Mouse (Mus musculus) bone marrow, adult 2 months (tissue): Measurements from ENCODE around the gene Bmx. TPM values are rescaled to one million over a fixed set of nuclear protein-coding genes. Genes with fewer than 3 reads are reported as not detected.

Experiments
- H3K27ac ChIP-seq: fragments of 200-500 bp; 2 replicates; pipeline ENCODE4 v1.5.1; 2012; ENCODE audit warnings: low read depth, mild to moderate bottlenecking, control low read depth, inconsistent platforms, low read length; ENCODE audit not compliant: control insufficient read depth, poor library complexity, insufficient read depth
- H3K4me1 ChIP-seq: fragments of 200-500 bp; 2 replicates; pipeline ENCODE4 v1.6.1; 2011; ENCODE audit warnings: low read length; ENCODE audit not compliant: control insufficient read depth, insufficient read depth
- H3K4me3 ChIP-seq: fragments of 200-500 bp; replicated peaks from 2 replicates; pipeline ENCODE3; 2011; ENCODE audit warnings: mild to moderate bottlenecking, low read depth, low read length, control low read depth; ENCODE audit not compliant: control insufficient read depth
- CTCF ChIP-seq: fragments of 200-500 bp; IDR thresholded peaks from 2 replicates; pipeline ENCODE4 v1.5.1; 2011; ENCODE audit warnings: low read length, control low read depth; ENCODE audit not compliant: control insufficient read depth, insufficient read depth
- POLR2A ChIP-seq: fragments of 200-500 bp; IDR thresholded peaks from 2 replicates; pipeline ENCODE4 v1.6.1; 2011; ENCODE audit warnings: low read depth, mild to moderate bottlenecking, control low read depth, low read length, borderline replicate concordance; ENCODE audit not compliant: control insufficient read depth
- WGBS: fragments of 180-500 bp; shearing (Covaris S2); methylation state at CpG from one replicate; pipeline ENCODE4 v1.1.7; 2018; 5-methylcytosine and 5-hydroxymethylcytosine counted together
- polyA plus RNA-seq: library from polyadenylated mRNA; stranded (reverse); fragments of >200 nt; gene quantifications from 2 replicates; pipeline ENCODE4 v1.2.4, GENCODE M21; 2011; ENCODE audit warnings: low replicate concordance; ENCODE audit not compliant: missing spikeins, insufficient read depth, insufficient read length

Bmx gene
- 8.0 and 19.2 TPM in 2 replicates for polyA plus RNA-seq

DNA sequence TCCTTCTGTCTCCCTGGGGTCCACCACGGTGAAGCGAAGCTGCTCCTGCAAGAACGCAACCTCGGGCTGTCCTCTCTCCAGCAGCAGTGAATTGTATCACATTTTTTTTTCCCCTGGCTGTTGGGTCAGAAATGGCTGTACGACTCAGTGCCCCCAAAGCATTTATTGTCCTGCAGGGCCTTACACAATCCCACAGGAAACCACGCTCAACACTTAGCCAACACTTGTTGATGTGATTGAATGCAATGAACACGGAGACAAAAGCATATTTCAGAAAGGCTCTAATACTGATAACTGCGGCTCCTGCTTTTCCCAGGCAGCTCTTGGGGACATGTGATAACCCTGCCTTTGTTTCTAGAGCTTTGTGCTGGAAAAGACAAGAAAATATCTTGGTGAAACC, at the start of gene Bmx:
TSS of gene Bmx (minus strand) at position 137 of the 400 bp plus-strand sequence.
- peak within 1 kb of the TSS; percentile 76; the same call in 1 of the 2 replicates for H3K27ac ChIP-seq
- peak within 1 kb of the TSS; percentile 63 for H3K4me3 ChIP-seq
- TF ChIP-seq POLR2A (no peak), CTCF (no peak)
- H3K4me1 ChIP-seq, result no peaks in the 10 kb centered on the region
- 39% methylated on average over 8 of the region's 8 CpGs for WGBS

DNA sequence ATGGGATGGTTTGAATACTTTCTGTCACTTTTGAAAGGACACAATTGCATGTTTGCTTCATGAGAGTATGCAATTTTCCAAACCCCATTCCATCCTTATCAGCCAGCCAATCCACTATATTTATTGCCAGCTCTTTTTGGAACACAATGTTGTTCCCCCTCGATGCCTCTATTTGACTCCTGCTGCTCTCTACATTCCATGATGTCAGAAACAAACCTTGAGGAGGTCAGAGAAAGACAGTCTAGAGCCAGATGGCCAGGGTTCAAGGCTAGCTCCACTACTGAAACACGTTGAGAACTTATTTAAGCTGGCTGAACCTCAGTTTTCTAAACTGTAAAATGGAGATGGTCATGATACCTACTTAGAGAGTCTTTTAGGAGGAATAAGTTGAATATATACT, 48.3 kb upstream of the Bmx start:
- Histone ChIP-seq H3K27ac (no peak overlapping the region), H3K4me3 (no peak overlapping the region), H3K4me1 (no peaks in the 10 kb centered on the region)
- TF ChIP-seq CTCF (no peak), POLR2A (no peak)
- 67% methylated on average over 2 of the region's 2 CpGs for WGBS

DNA sequence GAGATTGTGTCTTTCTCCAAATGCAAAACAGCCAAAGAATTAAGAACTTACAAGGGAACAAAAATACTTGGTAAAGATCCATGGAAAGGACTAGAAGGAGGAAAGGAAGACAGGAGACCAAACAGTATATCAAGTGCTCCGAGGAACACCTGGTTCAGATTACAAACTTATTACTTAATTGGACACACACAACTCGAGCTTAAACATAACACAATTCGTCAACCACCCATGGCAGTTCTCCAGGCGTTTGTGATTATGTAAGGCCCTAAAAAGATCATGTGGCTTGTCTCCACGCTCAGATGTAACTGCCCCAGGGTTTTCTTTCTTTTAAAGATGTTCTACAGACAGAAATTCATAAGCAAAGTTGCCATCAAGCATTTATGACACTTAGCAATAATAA, 33.2 kb upstream of the Bmx start:
- WGBS, result 28% methylated on average over 5 of the region's 5 CpGs
- no peak for TF ChIP-seq CTCF
- Histone ChIP-seq H3K4me3 (no peak overlapping the region), H3K27ac (no peak overlapping the region), H3K4me1 (no peaks in the 10 kb centered on the region)

DNA sequence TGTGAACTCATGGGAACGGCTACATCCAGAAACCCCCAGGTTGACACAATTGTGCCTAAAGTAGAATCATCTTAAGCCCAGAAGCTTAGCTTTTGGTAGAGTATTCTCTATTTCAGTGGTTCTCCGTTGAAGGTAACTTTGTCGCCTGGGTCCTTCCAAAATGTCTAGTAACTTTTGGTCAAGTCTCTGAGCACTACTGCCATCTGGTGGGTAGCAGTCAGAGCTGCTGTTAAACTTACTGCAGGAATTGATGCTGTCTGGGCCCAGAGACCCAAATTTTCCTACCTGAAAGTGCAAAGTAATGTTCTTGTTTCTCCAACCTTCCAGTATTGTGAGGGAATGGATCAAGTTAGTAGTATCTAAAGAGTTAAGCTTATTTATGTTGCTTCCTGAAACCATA, 29.1 kb upstream of the Bmx start:
- TF ChIP-seq POLR2A, result no peak
- TF ChIP-seq CTCF, result peak; percentile 30; the same call in 1 of the 2 replicates
- Histone ChIP-seq H3K4me1 (no peaks in the 10 kb centered on the region), H3K27ac (no peak overlapping the region), H3K4me3 (no peak overlapping the region)
- 47% methylated on average over 3 of the region's 3 CpGs for WGBS

DNA sequence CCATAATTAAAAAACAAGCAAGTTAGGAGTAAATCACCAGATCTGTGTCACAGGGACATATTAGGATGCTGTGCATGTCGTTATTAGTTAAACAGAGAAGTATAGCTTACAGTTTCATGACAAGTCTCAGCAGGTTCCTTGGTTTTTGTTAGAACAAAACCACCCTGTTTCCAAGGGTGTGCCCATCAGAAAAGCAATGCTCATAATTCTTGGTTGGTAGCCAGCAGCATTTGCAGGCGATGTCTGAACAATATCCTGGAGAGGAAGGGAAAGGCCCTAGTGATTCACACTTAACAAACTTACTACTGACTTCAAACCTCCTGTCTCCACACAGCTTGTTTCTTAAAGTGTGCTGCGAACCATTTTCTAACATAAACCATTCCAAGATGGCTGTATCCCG, 25.8 kb upstream of the Bmx start:
- Histone ChIP-seq H3K4me1 (no peaks in the 10 kb centered on the region), H3K27ac (no peak overlapping the region), H3K4me3 (no peak overlapping the region)
- 81% methylated on average over 4 of the region's 4 CpGs for WGBS
- TF ChIP-seq POLR2A (no peak), CTCF (no peak)

DNA sequence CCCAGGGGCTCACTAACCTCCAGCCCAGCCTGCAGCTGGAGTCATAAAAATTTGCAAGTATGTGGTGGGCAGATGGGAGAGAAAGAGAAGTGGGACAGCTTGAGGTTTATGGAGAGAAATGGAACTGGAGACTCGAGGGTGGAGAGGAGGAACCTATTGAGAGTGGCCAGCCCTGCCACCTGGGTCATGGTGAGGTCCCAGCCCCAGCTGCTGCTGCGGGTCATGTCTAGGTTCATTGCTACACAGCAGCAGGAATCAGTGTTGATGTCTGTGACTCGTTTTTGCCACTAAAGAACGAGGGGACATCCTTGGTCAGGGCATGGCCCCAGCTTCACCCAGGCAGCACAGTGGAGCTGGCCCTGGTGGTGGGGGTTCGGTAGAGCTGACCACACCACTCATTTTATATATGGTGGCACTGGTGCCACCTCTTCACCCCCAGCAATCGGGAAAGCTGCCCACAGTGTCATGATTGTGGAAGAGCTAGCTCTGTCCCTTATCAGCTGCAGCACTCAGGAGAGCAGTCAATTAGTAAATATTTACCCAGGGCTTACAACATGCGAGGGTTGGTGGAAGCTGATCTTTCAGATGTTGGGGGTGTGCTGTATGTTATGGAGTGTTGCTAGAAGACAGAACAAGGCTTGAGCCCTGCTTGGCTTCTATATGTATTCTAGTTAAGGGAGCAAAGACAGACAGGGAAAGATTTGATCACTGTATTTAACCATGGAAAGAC, 23.1 kb upstream of the Bmx start:
- Histone ChIP-seq H3K4me3 (no peak overlapping the region), H3K4me1 (no peaks in the 10 kb centered on the region), H3K27ac (no peak overlapping the region)
- TF ChIP-seq POLR2A, result no peak
- TF ChIP-seq CTCF, result no peak
- 61% methylated on average over 7 of the region's 7 CpGs for WGBS

DNA sequence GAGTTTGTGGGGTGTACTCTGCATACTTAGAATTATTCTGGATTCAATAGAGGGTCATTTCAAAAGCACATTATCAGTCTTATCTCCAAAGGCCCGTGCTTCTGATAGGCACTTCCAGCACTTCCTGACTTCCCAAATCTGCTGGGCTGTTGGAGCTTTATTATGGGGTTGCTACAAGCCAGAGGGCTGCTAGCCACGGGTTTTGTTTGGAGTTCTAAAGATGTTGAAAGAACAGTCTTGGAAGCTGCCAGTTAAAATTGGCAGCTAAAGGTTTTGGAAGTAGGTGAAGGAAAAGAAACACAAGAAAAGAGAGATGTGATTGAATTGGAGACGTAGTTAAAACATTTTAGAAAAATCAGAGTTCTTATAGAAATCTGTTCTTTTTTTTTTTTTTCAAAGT, 17.5 kb upstream of the Bmx start:
- Histone ChIP-seq H3K4me3 (no peak overlapping the region), H3K27ac (no peak overlapping the region), H3K4me1 (no peaks in the 10 kb centered on the region)
- no peak for TF ChIP-seq CTCF
- no peak for TF ChIP-seq POLR2A
- WGBS, result 49% methylated on average over 3 of the region's 3 CpGs

DNA sequence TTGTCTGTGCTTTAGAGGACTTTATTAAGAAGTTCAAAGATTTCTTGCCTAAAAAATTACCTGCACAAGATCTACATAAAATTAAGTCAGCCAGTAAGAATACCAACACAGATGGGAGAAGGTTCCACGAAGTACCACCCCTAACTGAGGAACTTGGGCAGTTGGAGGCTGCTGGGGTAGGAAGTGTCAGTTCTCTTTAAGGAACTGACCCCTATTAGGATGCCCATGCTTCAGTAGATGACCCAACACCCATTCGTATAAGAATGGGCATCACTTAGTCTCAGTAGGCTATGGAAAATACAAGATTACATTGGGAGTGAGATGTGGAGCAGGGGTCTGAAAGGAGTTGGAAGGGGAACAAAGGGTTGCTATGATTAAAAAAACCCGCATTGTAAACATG, 12.6 kb upstream of the Bmx start:
- Histone ChIP-seq H3K4me3 (no peak overlapping the region), H3K4me1 (no peaks in the 10 kb centered on the region), H3K27ac (no peak overlapping the region)
- 60% methylated on average over 3 of the region's 3 CpGs for WGBS
- TF ChIP-seq POLR2A, result no peak
